Mouse (Mus musculus) CD8-positive naive resting alpha-beta T cell, adult 2 months (primary cell): ENCODE measurements around the gene Gm49721.
"Not testable (repeated sequence)": the region's sequence is repeated elsewhere in the genome, so short reads cannot be mapped to it uniquely, and the experiment has no call there.

ENCODE experiments used
- DNase-seq, 2 experiments: peaks; one replicate each; pipeline ENCODE4 v3.0.0; 2022; ENCODE audit warnings: low read depth in 2 of 2, low spot score in 2 of 2

Gm49721 gene

DNA sequence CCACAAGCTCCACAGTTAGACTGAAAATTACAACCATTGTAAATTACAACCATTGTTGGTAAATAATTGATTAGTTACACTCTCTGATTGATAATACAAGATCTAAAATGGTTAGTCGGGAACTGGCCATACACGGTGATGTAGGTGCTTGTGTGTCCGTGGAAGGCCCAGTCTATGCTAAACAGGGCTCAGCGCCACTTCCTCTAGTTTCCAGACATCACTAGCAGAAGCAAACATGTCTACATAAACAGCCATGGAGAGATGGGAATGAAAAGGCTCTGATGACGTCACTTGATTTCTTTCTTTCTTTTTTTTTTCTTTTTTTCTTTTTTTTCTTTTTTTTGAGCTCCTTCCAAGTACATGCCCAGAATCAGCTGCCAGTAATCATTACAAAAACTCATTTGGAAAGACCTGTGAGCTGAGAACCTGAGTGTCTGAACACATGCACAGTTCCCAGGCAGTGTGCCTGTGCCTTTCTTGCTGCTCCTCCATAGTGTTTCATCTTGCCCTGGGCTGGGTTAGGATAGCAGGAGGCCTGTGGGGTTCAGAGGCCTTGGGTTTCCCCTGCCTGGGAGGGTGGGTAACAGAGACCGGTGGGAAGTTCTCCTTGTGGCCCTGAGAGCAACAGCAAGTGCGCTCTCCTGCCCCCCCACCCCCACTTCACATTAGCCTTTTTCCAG, 91.0 kb downstream of the Gm49721 start:
- not testable (repeated sequence) for DNase-seq

DNA sequence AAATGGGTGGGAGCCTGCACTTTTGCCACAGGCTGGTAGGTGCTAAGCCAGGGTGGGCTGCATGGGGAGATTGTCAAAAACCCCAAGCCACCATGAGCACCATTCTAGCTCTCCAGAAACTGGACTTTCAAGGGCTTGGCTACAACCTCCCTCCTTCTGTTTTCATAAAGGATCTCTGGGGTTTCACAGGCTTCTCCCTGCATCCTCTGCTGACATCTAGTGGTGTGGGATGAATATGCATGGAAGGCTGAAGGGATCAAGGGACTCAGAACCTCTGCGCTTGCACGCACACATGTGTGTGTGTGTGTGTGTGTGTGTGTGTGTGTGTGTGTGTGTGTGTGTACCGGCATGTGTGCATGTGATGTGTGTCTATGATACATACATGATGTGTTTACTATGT, 95.8 kb downstream of the Gm49721 start:
- peak; percentile 35 to 42 for DNase-seq

DNA sequence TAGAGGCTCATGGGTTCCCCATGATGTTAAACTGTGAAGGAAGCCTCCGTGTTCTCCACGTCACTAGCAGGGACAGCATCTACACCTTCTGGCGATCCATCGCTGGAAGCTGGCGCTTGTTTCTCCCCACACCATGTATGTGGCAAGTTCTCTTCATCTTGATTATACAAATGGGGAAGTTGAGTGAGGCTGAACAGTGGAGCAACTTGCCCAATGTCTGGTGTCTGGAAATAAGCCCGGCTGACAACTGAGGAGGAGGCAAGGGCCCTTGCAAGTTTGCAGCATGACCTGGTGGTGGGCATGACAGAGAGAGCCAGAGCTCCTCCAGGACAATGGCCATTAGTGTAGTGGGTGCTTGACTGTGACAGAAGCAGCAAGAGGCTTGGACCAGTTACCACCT, 96.8 kb downstream of the Gm49721 start:
- DNase-seq, result not testable (repeated sequence)

DNA sequence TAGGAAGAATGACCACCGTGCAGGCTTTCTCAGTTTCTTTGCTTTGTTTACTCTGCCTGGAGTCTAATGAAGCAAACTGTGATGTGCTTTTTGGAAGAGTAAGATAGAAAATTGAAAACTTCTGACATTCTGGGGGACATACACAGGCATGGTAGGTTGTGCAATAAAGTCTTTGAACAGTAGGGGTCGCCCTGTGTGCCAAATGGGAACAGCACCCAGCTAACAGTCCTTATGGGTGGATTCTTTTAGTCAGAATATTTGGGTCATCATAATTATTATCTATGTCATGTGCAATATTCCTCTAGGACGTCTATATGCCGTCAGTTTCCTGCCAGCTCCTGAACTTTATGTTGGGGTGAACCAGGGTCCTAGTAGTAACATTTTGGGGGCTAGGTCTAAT, 100.9 kb downstream of the Gm49721 start:
- peak; percentile 54 to 75 for DNase-seq

DNA sequence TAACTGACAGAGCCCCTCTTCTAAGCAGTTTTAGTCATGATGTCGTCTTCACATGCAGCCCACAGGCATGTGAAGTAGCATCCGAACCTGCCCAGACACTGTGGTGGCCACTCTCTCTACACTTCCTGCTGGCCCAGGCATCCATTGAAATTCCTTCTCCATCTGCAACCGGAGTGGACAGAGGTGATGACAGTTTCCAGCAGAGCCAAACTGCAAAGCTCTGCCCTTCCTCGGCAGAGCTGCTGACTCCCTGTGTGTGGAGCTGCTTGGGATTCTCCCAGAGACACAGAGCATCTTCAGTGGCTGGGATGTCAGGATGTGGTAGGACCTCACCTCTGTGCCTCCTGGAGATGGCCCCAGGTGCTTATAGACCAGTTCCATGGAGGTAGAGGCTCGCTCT, 105.8 kb downstream of the Gm49721 start:
- not testable (repeated sequence) for DNase-seq

DNA sequence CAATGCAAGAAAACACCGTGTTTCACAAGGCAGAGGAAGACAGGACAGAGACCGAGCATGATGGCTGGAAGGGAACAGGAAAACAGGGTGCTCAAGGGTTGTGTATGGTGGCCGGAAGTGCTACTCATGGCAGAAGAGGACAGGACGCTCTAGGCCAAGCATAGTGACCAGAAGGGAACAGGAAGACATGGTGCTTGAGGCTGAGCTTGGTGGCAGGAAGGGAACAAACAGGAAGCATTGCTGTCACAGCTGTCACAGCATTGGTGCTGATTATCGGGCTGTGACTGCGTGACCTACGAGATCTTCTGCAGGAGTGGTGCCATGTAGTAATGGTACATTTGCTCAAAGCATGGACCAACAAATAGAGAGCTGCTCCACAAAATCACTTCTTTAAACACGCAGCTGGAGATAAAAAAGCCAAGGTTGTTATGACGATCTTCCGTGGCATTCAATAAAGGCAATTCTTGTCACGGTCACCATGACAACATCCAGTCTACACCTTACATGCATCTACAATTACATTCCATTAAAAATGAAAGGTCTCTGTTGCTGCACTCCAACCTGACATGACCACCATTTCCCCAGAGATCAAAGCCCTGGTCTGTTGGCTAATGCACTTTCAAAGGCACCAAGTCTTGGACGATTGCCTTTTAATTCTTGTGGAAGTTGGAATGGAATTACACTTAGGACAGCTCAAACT, 106.9 kb downstream of the Gm49721 start:
- not testable (repeated sequence) for DNase-seq

DNA sequence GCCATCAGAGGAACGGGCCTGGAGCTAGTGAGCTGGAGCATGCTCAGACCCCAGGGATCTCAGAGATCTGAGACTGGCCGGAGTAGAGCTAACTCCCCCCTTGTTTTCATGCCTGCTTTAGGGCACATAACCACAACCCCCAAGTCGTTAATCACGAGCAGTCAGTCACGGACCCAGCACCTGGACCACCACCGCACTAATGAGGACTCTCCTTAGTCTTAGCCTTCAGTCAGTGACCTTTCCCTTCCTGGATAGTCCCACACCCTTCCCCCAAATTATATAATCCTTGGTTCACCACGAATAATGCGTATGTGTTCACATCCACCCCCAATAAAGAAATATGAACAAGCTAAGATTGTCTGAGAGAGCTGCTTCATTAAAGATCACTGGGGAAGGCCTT, 108.1 kb downstream of the Gm49721 start:
- DNase-seq, result not testable (repeated sequence)
